Mouse (Mus musculus) T-helper 17 cell (primary cell): Measurements from ENCODE around the gene Cyfip2.

Experiments
- in situ Hi-C, 2 experiments: fragments of 300-600 bp; cut with MboI, MseI; formaldehyde crosslinking; loops; 1 replicate in 1 of 2; 2 replicates in 1 of 2; pipeline ENCODE4 v1.15.1; 2025; ENCODE audit warnings: high pct_unique_total_duplicates in 2 of 2

The Cyfip2 gene

GRCm38 (mm10) chr11:46312523-46313035, at the start of gene Cyfip2:
TSS of gene Cyfip2 (minus strand) at chr11:46312859.
- in situ Hi-C loops: no loop called here

- in situ Hi-C loops: no loop called here
These were observed 48.5 kb upstream of the Cyfip2 start for GRCm38 (mm10) chr11:46360991-46361665.

GRCm38 (mm10) chr11:46358369-46358768, 45.7 kb upstream of the Cyfip2 start:
- in situ Hi-C loops: no loop called here

GRCm38 (mm10) chr11:46349681-46350410, 37.2 kb upstream of the Cyfip2 start:
- in situ Hi-C loops: no loop called here

GRCm38 (mm10) chr11:46348416-46348815, 35.8 kb upstream of the Cyfip2 start:
- in situ Hi-C loops: no loop called here

- in situ Hi-C loops: no loop called here
These were observed 35.1 kb upstream of the Cyfip2 start for GRCm38 (mm10) chr11:46347756-46348155.

GRCm38 (mm10) chr11:46343886-46344546, 31.4 kb upstream of the Cyfip2 start:
- in situ Hi-C loops: loop anchor here (5.0 kb wide), 2 partner anchors 88 to 323 kb away; no protein-coding TSS in a partner anchor

GRCm38 (mm10) chr11:46341960-46342359, 29.3 kb upstream of the Cyfip2 start:
- in situ Hi-C loops: loop anchor here (5.0 kb wide), 2 partner anchors 90 to 325 kb away; no protein-coding TSS in a partner anchor

GRCm38 (mm10) chr11:46336020-46336419, 23.4 kb upstream of the Cyfip2 start:
- in situ Hi-C loops: no loop called here

- in situ Hi-C loops: no loop called here
These were observed 19.6 kb upstream of the Cyfip2 start for GRCm38 (mm10) chr11:46332217-46332616.

- in situ Hi-C loops: no loop called here
These were observed 13.8 kb upstream of the Cyfip2 start for GRCm38 (mm10) chr11:46326271-46327015.

- in situ Hi-C loops: no loop called here
These were observed 8.9 kb upstream of the Cyfip2 start for GRCm38 (mm10) chr11:46321559-46321958.

GRCm38 (mm10) chr11:46314534-46314933, 1.9 kb upstream of the Cyfip2 start:
- in situ Hi-C loops: no loop called here

GRCm38 (mm10) chr11:46313851-46314250, 1.2 kb upstream of the Cyfip2 start:
- in situ Hi-C loops: no loop called here

GRCm38 (mm10) chr11:46311703-46312522, 746 bp downstream of the Cyfip2 start:
- in situ Hi-C loops: no loop called here

GRCm38 (mm10) chr11:46311181-46311702, 1.4 kb downstream of the Cyfip2 start:
- in situ Hi-C loops: no loop called here

GRCm38 (mm10) chr11:46310647-46311063, 2.0 kb downstream of the Cyfip2 start:
- in situ Hi-C loops: no loop called here

GRCm38 (mm10) chr11:46309808-46310555, 2.7 kb downstream of the Cyfip2 start:
- in situ Hi-C loops: no loop called here

- in situ Hi-C loops: no loop called here
These were observed 3.4 kb downstream of the Cyfip2 start for GRCm38 (mm10) chr11:46309111-46309741.
